Mouse (Mus musculus) ES-Bruce4 (cell line): ENCODE measurements at regions not wholly inside any gene's neighbourhood (a gene's known extent, or its start where the extent isn't known, plus 50 kb on each side); places are given as distances from the start of the nearest gene placed in this dataset.

Experiments used
- CTCF ChIP-seq: IDR thresholded peaks from one replicate; pipeline ENCODE4 v1.8.1; 2011; ENCODE audit warnings: low read depth, low read length
- EP300 ChIP-seq: IDR thresholded peaks from 2 replicates; pipeline ENCODE4 v1.6.1; 2011; ENCODE audit warnings: low read depth, low read length; ENCODE audit not compliant: insufficient read depth
- POLR2A ChIP-seq: IDR thresholded peaks from one replicate; pipeline ENCODE4 v1.8.1; 2011; ENCODE audit warnings: low read length; ENCODE audit not compliant: insufficient read depth

GRCm38 (mm10) chr4:89082838-89083237, 54.1 kb upstream of the Mtap start:
- TF ChIP-seq CTCF (no peak), POLR2A (no peak), EP300 (no peak)
